ENCODE assay signal across 27 mouse cellular contexts in genomic region chr7:121779409-121779808, GRCm38 (mm10). TPM values are rescaled to one million over a fixed set of nuclear protein-coding genes. Genes with fewer than 3 reads are reported as not detected.
DNase-seq lines count a peak whose midpoint lies in the region; ATAC-seq and TF ChIP-seq lines count a peak whose summit lies in the region.
"Had no signal": no experiment of that assay in that cellular context is flagged by ENCODE, and none has a peak within 500 bp of the region (broad histone marks: within the 10 kb centered on the region; RNA-seq: fewer than 3 reads in every experiment).

No protein-coding gene starts in this region.

- H3K27ac ChIP-seq in kidney, embryonic 15.5 days = peak overlapping the region; percentile 32; the same call in 1 of the 2 replicates
- H3K27ac ChIP-seq in lung, embryonic 14.5 days (ENCODE audit: low read depth) = peak overlapping the region; percentile 70; the same call in 1 of the 2 replicates
- H3K27ac ChIP-seq in lung, postnatal 0 days (ENCODE audit: low read length) = peak overlapping the region; percentile 62
- H3K27ac ChIP-seq in forebrain, embryonic 13.5 days = no peak overlapping the region
- H3K27ac ChIP-seq: embryonic facial prominence, embryonic 12.5 days; embryonic facial prominence, embryonic 15.5 days; forebrain, embryonic 15.5 days; heart, adult 2 months; heart, embryonic 10.5 days; heart, embryonic 13.5 days; hindbrain, embryonic 12.5 days; hindbrain, embryonic 15.5 days had no signal

- H3K27me3 ChIP-seq in kidney, embryonic 15.5 days = no peaks in the 10 kb centered on the region
- no peaks in the 10 kb centered on the region for H3K27me3 ChIP-seq in lung, embryonic 14.5 days (ENCODE audit: insufficient read depth, low read length)
- H3K27me3 ChIP-seq in lung, postnatal 0 days (replicated peaks; ENCODE audit: insufficient read depth, low read length) = no peaks in the 10 kb centered on the region
- no peaks in the 10 kb centered on the region for H3K27me3 ChIP-seq in forebrain, embryonic 13.5 days
- H3K27me3 ChIP-seq: embryonic facial prominence, embryonic 12.5 days; embryonic facial prominence, embryonic 15.5 days; forebrain, embryonic 15.5 days; heart, embryonic 13.5 days; hindbrain, embryonic 12.5 days; hindbrain, embryonic 15.5 days; Patski had no signal

- no peak overlapping the region for H3K4me3 ChIP-seq in kidney, embryonic 15.5 days (replicated peaks)
- no peak overlapping the region for H3K4me3 ChIP-seq in lung, embryonic 14.5 days (ENCODE audit: low read depth, low read length)
- H3K4me3 ChIP-seq in lung, postnatal 0 days (ENCODE audit: low read depth, low read length) = no peak overlapping the region
- H3K4me3 ChIP-seq in lung, adult 2 months (replicated peaks; ENCODE audit: extremely low read depth, low read depth, low read length) = no peak overlapping the region
- H3K4me3 ChIP-seq in forebrain, embryonic 13.5 days = no peak overlapping the region
- H3K4me3 ChIP-seq: embryonic facial prominence, embryonic 12.5 days; embryonic facial prominence, embryonic 15.5 days; forebrain, embryonic 15.5 days; heart, adult 2 months; heart, embryonic 10.5 days; heart, embryonic 13.5 days; hindbrain, embryonic 12.5 days; hindbrain, embryonic 15.5 days had no signal

- no peaks in the 10 kb centered on the region for H3K36me3 ChIP-seq in kidney, embryonic 15.5 days
- H3K36me3 ChIP-seq in lung, embryonic 14.5 days (ENCODE audit: insufficient read depth) = no peaks in the 10 kb centered on the region
- no peaks in the 10 kb centered on the region for H3K36me3 ChIP-seq in lung, postnatal 0 days (ENCODE audit: insufficient read depth, low read length)
- no peaks in the 10 kb centered on the region for H3K36me3 ChIP-seq in forebrain, embryonic 13.5 days (ENCODE audit: poor library complexity, severe bottlenecking)
- H3K36me3 ChIP-seq: embryonic facial prominence, embryonic 12.5 days; embryonic facial prominence, embryonic 15.5 days; forebrain, embryonic 15.5 days; G1E; heart, embryonic 10.5 days; heart, embryonic 13.5 days; hindbrain, embryonic 12.5 days; hindbrain, embryonic 15.5 days had no signal

- TF ChIP-seq CTCF in lung, embryonic 14.5 days (IDR thresholded peaks at IDR 0.05; ENCODE audit: low read depth) = no peak
- no peak for TF ChIP-seq CTCF in lung, postnatal 0 days (IDR thresholded peaks at IDR 0.05)
- TF ChIP-seq CTCF in lung, adult 2 months (IDR thresholded peaks at IDR 0.05; ENCODE audit: insufficient read depth, low read length) = no peak

- TF ChIP-seq POLR2A in lung, adult 2 months (IDR thresholded peaks at IDR 0.05; ENCODE audit: borderline replicate concordance, extremely low read depth, low read depth, low read length) = no peak

- H3K4me1 ChIP-seq in kidney, embryonic 15.5 days = no peaks in the 10 kb centered on the region
- H3K4me1 ChIP-seq in lung, embryonic 14.5 days (ENCODE audit: insufficient read depth) = no peaks in the 10 kb centered on the region
- H3K4me1 ChIP-seq in lung, postnatal 0 days (ENCODE audit: insufficient read depth, low read depth, low read length) = no peaks in the 10 kb centered on the region; the same call in 1 of the 2 replicates
- peaks cover 3% of the 10 kb centered on the region; the same call in 1 of the 2 replicates for H3K4me1 ChIP-seq in lung, adult 2 months (ENCODE audit: control insufficient read depth, insufficient read depth, low read length)
- H3K4me1 ChIP-seq in forebrain, embryonic 13.5 days = no peaks in the 10 kb centered on the region
- H3K4me1 ChIP-seq: embryonic facial prominence, embryonic 15.5 days; forebrain, embryonic 15.5 days; heart, embryonic 10.5 days; heart, embryonic 13.5 days; hindbrain, embryonic 12.5 days; hindbrain, embryonic 15.5 days had no signal

- no peak for TF ChIP-seq EP300 in lung, postnatal 0 days (IDR thresholded peaks at IDR 0.05)

- H3K9ac ChIP-seq in kidney, embryonic 15.5 days = no peak overlapping the region
- no peak overlapping the region for H3K9ac ChIP-seq in lung, embryonic 14.5 days
- no peak overlapping the region for H3K9ac ChIP-seq in lung, postnatal 0 days (replicated peaks; ENCODE audit: low read depth)
- H3K9ac ChIP-seq in forebrain, embryonic 13.5 days = no peak overlapping the region
- H3K9ac ChIP-seq: embryonic facial prominence, embryonic 12.5 days; embryonic facial prominence, embryonic 15.5 days; forebrain, embryonic 15.5 days; heart, embryonic 13.5 days; hindbrain, embryonic 12.5 days; hindbrain, embryonic 15.5 days had no signal

- DNase-seq in kidney, postnatal 4 days = no peak
- no peak for DNase-seq in lung, embryonic 14.5 days
- DNase-seq in lung, postnatal 14 days = no peak
- no peak for DNase-seq in lung, postnatal 0 days (ENCODE audit: low spot score)
- no peak for DNase-seq in lung, adult 2 months
- DNase-seq: adrenal gland, postnatal 10 days; adrenal gland, postnatal 36 days; B cell, adult 2 months; cerebellum, adult 11 months; cerebellum, adult 2 months; cerebellum, adult 9-11 months; cerebellum, postnatal 25 days; gastrocnemius, postnatal 25 days; heart, adult 2 months; heart, postnatal 14 days had no signal

- no peak overlapping the region for H3K4me2 ChIP-seq in kidney, embryonic 15.5 days
- no peak overlapping the region for H3K4me2 ChIP-seq in lung, embryonic 14.5 days
- no peak overlapping the region for H3K4me2 ChIP-seq in lung, postnatal 0 days (replicated peaks; ENCODE audit: low read depth, low read length)
- H3K4me2 ChIP-seq in forebrain, embryonic 13.5 days = no peak overlapping the region
- H3K4me2 ChIP-seq: embryonic facial prominence, embryonic 12.5 days; embryonic facial prominence, embryonic 15.5 days; forebrain, embryonic 15.5 days; heart, embryonic 13.5 days; hindbrain, embryonic 12.5 days; hindbrain, embryonic 15.5 days had no signal

- no peaks in the 10 kb centered on the region for H3K9me3 ChIP-seq in kidney, embryonic 15.5 days (replicated peaks)
- no peaks in the 10 kb centered on the region for H3K9me3 ChIP-seq in lung, embryonic 14.5 days (ENCODE audit: low read depth, low read length)
- H3K9me3 ChIP-seq in lung, postnatal 0 days (ENCODE audit: low read length) = no peaks in the 10 kb centered on the region
- no peaks in the 10 kb centered on the region for H3K9me3 ChIP-seq in forebrain, embryonic 13.5 days (replicated peaks)
- H3K9me3 ChIP-seq: embryonic facial prominence, embryonic 12.5 days; embryonic facial prominence, embryonic 15.5 days; forebrain, embryonic 15.5 days; G1E; heart, embryonic 10.5 days; heart, embryonic 13.5 days; hindbrain, embryonic 12.5 days; hindbrain, embryonic 15.5 days had no signal

- ATAC-seq in kidney, embryonic 15.5 days (replicated peaks; ENCODE audit: low FRiP score) = no peak
- ATAC-seq in lung, embryonic 14.5 days (ENCODE audit: insufficient read depth) = no peak
- ATAC-seq in lung, postnatal 0 days = no peak
- ATAC-seq in forebrain, embryonic 13.5 days = no peak
- ATAC-seq: forebrain, embryonic 15.5 days; Patski had no signal

RNA-seq across cellular contexts. Expression of gene Scnn1g, which starts 45.1 kb away (rescaled TPM):
- polyA plus RNA-seq in kidney, embryonic 15.5 days (2015; fragmentation: Nextera tagmentation; extraction: Ambion mirVana) = 22.0 and 23.0 TPM in 2 replicates
- 6.4 and 9.9 TPM in 2 replicates for polyA plus RNA-seq in lung, embryonic 14.5 days (2014; fragmentation: Nextera tagmentation; extraction: Ambion mirVana)
- 120 and 139 TPM in 2 replicates for polyA plus RNA-seq in lung, postnatal 0 days (2015; fragmentation: Nextera tagmentation; extraction: Ambion mirVana)
- polyA plus RNA-seq in lung, adult 2 months (2012; rRNA removed) = 83.2 and 89.5 TPM in 2 replicates
- not detected in 2 replicates for polyA plus RNA-seq in forebrain, embryonic 13.5 days (2015; fragmentation: Nextera tagmentation; extraction: Ambion mirVana)
- polyA plus RNA-seq: forebrain, embryonic 11.5 days; forebrain, embryonic 15.5 days; G1E had no signal
